Mouse (Mus musculus) c-Kit-negative CD71-positive TER-119-positive erythroid progenitor cells, embryonic 14.5 days (primary cell): ENCODE measurements around the gene Smg1.

Source experiments
- DNase-seq: peaks from one replicate; pipeline ENCODE4 v3.0.0-alpha.2; 2013; ENCODE audit warnings: low read depth, low spot score

Gene Smg1

GRCm38 (mm10) chr7:118141271-118141670 is 102.2 kb downstream of the Smg1 start:
- no peak for DNase-seq

GRCm38 (mm10) chr7:118135128-118135527 is 108.3 kb downstream of the Smg1 start:
- no peak for DNase-seq

GRCm38 (mm10) chr7:118129430-118130041 is 113.9 kb downstream of the Smg1 start, which contains the start of gene Arl6ip1:
TSS of gene Arl6ip1 (minus strand) at chr7:118129662.
- peak; percentile 97 for DNase-seq

- DNase-seq, result no peak
Observed at GRCm38 (mm10) chr7:118128925-118129429, 114.5 kb downstream of the Smg1 start.

GRCm38 (mm10) chr7:118126219-118126875 is 117.1 kb downstream of the Smg1 start:
- no peak for DNase-seq

- DNase-seq, result no peak
Observed at GRCm38 (mm10) chr7:118125736-118126135, 117.7 kb downstream of the Smg1 start.

DNA sequence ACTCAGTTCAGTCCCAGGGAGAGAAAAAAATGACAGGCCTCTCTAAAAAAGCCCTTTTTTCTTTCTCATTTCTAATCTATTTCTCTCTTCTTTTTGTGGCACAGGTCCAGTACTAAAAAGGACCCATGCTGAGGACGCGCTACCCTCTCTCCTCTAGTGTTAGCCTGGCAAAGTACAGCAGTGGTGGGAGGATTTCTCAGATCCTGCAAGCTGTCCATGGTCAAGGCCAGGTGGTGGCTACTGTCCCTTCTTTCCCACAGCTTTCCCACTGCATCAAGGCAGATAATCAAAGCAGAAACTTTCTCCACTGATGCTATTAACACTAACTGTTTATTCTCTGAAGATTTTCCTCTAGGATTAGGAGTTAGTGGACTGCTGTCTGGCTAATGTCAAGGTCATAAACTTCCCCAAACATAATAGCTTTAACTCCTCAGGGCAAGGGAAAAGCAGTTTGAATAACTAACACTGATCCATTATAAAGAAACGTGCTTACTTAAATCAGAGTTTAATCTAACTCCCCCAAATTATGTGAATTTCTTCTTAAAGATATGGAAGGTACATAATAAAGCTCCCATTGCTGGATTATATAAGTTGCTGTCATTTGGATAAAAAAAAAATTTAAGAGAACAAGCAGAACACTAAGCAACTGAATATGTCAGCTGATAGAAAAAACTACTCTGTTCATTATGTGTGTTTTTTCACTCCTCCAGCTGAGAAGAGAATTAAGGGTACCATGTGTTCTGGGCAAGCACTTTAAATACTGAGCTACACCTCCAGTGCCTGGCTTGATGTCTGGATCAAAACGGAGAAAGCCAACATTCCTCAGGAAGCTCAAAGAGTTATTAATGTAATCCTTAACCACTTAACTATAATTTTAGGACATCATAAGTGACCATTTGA is 119.7 kb downstream of the Smg1 start:
- DNase-seq, result no peak

- DNase-seq, result no peak
Observed at GRCm38 (mm10) chr7:118122235-118122634, 121.2 kb downstream of the Smg1 start.

DNA sequence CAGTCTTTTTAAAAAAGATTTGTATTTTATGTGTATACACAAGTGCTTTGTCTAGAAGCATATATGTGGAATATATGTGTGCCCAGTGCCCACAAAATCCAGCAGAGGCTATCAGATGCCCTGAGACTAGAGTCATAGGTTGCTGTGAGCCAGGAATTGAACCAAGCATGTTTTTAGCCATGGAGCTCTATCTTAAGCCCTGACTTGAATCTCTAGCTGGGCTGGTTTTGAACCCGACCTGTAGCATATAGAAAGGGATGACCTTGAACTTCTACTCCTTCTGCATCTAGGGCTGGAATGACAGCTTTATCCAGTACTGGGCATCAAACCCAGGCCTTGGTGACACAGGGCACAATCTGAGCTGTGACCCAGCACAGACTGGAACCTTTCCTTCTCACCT is 122.8 kb downstream of the Smg1 start:
- DNase-seq, result no peak

GRCm38 (mm10) chr7:118119946-118120345 is 123.5 kb downstream of the Smg1 start:
- DNase-seq, result no peak

DNA sequence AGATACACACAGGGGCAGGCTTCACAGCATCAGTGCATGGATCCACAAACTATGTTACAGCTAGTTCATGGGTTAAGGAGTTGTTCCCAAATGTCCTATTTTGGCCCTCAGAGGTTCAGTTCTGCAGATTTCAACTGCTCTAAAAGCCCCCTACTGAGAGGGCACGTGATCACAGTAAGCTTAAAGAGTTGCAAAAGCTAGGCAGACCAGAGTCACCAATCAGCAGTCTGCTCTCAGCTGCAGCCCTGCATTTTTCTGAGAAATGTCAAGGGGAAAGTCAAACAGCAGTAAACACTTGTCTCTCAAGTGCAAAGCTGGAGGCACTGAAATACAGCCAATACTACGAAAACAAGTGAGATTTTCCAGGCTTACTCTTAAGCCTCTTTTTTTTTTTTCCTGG is 124.3 kb downstream of the Smg1 start:
- DNase-seq, result no peak

- DNase-seq, result no peak
Observed at GRCm38 (mm10) chr7:118118426-118118825, 125.0 kb downstream of the Smg1 start.

DNA sequence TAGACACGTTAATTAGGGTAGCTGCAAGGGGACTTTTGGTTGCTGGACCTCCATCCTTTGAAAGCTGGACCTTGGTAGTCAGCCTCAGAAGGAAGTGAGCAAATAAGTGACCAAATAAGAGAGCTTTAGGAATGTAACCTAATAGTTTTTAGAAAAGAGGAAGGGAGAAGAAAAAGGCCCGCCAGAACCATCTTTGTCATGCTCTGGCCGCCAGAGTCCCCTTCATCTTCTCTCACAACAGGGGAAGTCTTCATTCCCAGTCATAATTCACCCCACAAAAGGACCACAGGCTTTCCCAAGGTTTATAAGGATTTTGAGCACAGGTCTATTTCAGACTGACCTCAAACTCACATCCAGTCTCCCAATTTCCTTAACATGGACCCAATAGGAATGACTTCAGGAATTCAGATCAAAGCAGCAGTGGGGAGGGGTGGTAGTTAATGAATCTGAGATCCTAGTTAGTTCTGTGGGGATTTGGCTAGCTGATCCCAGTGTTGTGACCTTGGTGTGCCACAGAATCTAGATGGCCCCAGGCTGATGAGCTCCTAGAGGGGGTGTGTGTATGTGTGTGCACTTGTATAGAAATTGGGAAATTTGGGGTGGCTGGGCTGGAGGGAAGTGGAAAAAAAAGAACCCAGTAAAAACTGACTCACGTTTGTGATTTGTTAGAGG is 125.8 kb downstream of the Smg1 start:
- DNase-seq, result no peak

- DNase-seq, result no peak
Observed at GRCm38 (mm10) chr7:118116787-118117538, 126.5 kb downstream of the Smg1 start.

GRCm38 (mm10) chr7:118115877-118116568 is 127.4 kb downstream of the Smg1 start, which contains the start of gene Rps15a:
TSS of gene Rps15a (minus strand) at chr7:118116188.
- DNase-seq, result peak; percentile 96

GRCm38 (mm10) chr7:118115533-118115876 is 128.0 kb downstream of the Smg1 start:
- no peak for DNase-seq

- no peak for DNase-seq
Observed at GRCm38 (mm10) chr7:118113541-118114297, 129.8 kb downstream of the Smg1 start.

- no peak for DNase-seq
Observed at GRCm38 (mm10) chr7:118111128-118111527, 132.3 kb downstream of the Smg1 start.

DNA sequence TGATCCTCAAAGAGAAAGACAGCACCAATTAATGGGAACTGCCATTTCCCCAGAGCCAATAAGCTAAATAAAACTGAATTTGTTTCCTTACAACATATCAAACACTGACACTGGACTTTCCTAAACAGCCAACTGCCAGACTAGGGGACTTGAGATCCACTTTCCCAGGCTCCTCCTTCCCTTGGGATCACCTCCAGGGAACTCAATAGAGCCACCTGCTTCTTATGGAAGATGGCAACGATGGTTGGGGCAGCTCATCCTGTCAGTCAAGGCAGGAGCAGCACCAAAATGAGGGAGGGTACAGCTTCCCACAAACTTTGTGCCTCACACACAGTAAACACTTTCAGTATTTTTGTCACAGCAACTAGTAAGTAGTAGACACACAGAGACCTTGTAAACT is 135.8 kb downstream of the Smg1 start:
- no peak for DNase-seq
